Mouse (Mus musculus) G1E (cell line): ENCODE measurements around the gene Amotl2. TPM values are rescaled to one million over a fixed set of nuclear protein-coding genes. Genes with fewer than 3 reads are reported as not detected.

Source experiments
- ATAC-seq: 2 replicates; pipeline ENCODE4 v1.8.0; 2016; ENCODE audit warnings: mild to moderate bottlenecking; ENCODE audit not compliant: insufficient number of reproducible peaks, poor library complexity, low FRiP score, severe bottlenecking; ENCODE audit errors: extremely low read depth
- DNase-seq: peaks from one replicate; pipeline ENCODE4 v3.0.0; 2012; ENCODE audit warnings: low spot score
- H3K27me3 ChIP-seq: 2 replicates; pipeline ENCODE4 v1.6.1; 2012; ENCODE audit warnings: mild to moderate bottlenecking, low read length, inconsistent platforms; ENCODE audit not compliant: insufficient read depth
- H3K36me3 ChIP-seq: replicated peaks from 2 replicates; pipeline ENCODE3; 2012; ENCODE audit warnings: mild to moderate bottlenecking, inconsistent platforms
- H3K4me1 ChIP-seq: 2 replicates; pipeline ENCODE4 v1.6.1; 2012; ENCODE audit warnings: low read depth, low read length, inconsistent platforms, mixed read lengths; ENCODE audit not compliant: insufficient read depth
- H3K4me3 ChIP-seq: 2 replicates; pipeline ENCODE4 v1.5.1; 2012; ENCODE audit warnings: low read depth, mild to moderate bottlenecking, inconsistent platforms, low read length, moderate library complexity, mixed read lengths
- H3K9me3 ChIP-seq: replicated peaks from 2 replicates; pipeline ENCODE4 v1.6.1; 2012; ENCODE audit warnings: inconsistent platforms
- CTCF ChIP-seq: IDR thresholded peaks from 2 replicates; pipeline ENCODE4 v1.5.1; 2012; ENCODE audit warnings: low read depth, low read length, inconsistent platforms, mixed read lengths
- GATA1 ChIP-seq: IDR thresholded peaks from 2 replicates; pipeline ENCODE4 v1.6.1; 2012; ENCODE audit warnings: borderline replicate concordance, low read length, inconsistent platforms, mixed read lengths
- GATA2 ChIP-seq: IDR thresholded peaks from 2 replicates; pipeline ENCODE4 v1.6.1; 2012; ENCODE audit warnings: low read depth, low read length, inconsistent platforms, borderline replicate concordance
- POLR2AphosphoS5 ChIP-seq: IDR thresholded peaks from 2 replicates; pipeline ENCODE4 v1.6.1; 2012; ENCODE audit warnings: low read depth, low read length, inconsistent platforms; ENCODE audit not compliant: insufficient replicate concordance
- TAL1 ChIP-seq: conservative IDR thresholded peaks from 2 replicates; pipeline ENCODE4 v1.6.1; 2012; ENCODE audit warnings: low read depth, low read length, inconsistent platforms, mixed read lengths
- polyA plus RNA-seq: library from polyadenylated mRNA; stranded (reverse); fragments of >175 nt; gene quantifications from 2 replicates; pipeline ENCODE4 v1.2.3, GENCODE M21; 2012
- total RNA-seq, 2 experiments: library from RNA; stranded (forward) in 1 of 2; stranded (reverse) in 1 of 2; fragments of 200-1000 nt in 1 of 2; fragments of >200 nt in 1 of 2; fragmentation: Nextera tagmentation in 1 of 2; gene quantifications; 2 replicates each; pipeline ENCODE4 v1.2.3; 2014 to 2017

The Amotl2 gene
- total and polyA plus RNA-seq, 3 experiments = 1.4 TPM; not detected in 2

DNA sequence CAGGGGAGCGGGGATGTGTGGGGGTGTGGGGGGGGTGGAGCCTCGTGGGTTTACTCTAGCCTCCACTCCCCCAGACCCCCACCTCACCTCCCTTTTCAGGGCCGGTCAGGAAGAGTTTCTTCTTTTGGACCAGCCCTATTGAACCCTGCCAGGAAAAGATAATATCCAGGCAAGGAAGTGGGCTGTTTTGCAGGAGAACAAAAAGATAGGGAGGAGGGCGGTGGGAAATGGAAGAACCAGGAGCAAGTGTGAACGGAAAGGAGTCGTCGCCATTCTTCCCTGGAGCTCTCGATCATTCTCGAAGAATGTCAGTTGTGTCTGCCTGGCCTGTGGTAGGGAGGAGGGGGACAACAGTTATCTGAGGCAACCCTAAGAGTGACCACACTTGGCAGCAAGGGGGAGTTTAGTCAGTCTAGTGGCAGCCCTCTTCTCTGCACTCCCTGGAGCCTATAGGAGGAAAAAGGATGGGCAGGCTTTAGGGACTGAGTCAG lies 5.6 kb downstream of the Amotl2 start:
- no peak for DNase-seq
- Histone ChIP-seq H3K36me3 (no peaks in the 10 kb centered on the region), H3K4me1 (no peaks in the 10 kb centered on the region), H3K9me3 (peaks cover 8% of the 10 kb centered on the region), H3K4me3 (no peak overlapping the region), H3K27me3 (peaks cover 30% of the 10 kb centered on the region)
- TF ChIP-seq POLR2AphosphoS5 (no peak), TAL1 (no peak), GATA2 (no peak), CTCF (no peak), GATA1 (no peak)
- ATAC-seq = no peak

DNA sequence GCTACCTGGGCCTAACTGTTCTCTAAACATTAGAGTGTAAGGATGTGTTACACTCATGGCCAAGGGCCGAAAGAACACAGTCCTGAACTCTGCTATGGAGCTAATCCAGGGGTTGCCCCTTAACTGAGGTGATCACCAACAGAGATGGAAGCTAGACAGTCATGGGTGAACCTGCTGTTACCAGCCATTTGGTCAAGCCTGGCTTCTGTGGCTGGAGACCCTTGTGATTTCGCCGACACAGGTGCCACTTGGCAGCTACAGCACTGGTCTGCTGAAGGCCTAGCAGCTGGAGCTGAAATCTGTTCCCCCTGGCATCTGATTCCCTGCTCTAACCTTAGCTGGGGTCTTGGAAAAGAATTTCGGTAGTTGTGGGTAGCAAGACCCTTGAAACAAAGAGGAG lies 6.3 kb downstream of the Amotl2 start:
- Histone ChIP-seq H3K27me3 (peaks cover 23% of the 10 kb centered on the region), H3K36me3 (no peaks in the 10 kb centered on the region), H3K4me3 (no peak overlapping the region), H3K4me1 (no peaks in the 10 kb centered on the region), H3K9me3 (peaks cover 3% of the 10 kb centered on the region)
- no peak for TF ChIP-seq GATA2
- TF ChIP-seq GATA1 = no peak
- DNase-seq (no peak), ATAC-seq (no peak)

DNA sequence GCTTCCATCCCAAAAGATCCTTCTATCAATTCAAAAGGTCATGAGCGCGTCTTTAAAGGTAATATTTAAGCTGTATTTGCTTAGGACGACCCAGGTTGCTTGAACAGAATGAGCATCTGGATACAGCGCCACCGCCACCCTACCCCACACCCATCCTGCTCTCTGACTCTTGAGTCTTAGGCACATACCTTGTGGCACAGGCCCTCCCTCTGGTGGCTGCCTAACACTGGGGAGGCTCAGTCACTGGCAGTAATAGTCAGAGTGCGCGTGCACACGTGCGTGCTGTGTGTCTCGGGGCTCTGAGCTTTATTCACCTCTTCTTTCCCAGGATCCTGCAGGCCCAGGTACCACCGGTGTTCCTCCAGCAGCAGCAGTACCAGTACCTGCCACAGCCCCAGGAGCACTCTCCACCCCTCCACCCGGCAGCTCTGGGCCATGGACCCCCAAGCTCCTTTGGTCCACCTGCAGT lies 6.8 kb downstream of the Amotl2 start:
- peaks cover 18% of the 10 kb centered on the region for H3K27me3 ChIP-seq
- H3K36me3 ChIP-seq = no peaks in the 10 kb centered on the region
- TF ChIP-seq CTCF (no peak), POLR2AphosphoS5 (no peak), GATA2 (no peak), TAL1 (no peak), GATA1 (no peak)
- H3K4me3 ChIP-seq = no peak overlapping the region
- ATAC-seq = no peak
- DNase-seq = no peak
- H3K9me3 ChIP-seq = no peaks in the 10 kb centered on the region
- H3K4me1 ChIP-seq = no peaks in the 10 kb centered on the region

DNA sequence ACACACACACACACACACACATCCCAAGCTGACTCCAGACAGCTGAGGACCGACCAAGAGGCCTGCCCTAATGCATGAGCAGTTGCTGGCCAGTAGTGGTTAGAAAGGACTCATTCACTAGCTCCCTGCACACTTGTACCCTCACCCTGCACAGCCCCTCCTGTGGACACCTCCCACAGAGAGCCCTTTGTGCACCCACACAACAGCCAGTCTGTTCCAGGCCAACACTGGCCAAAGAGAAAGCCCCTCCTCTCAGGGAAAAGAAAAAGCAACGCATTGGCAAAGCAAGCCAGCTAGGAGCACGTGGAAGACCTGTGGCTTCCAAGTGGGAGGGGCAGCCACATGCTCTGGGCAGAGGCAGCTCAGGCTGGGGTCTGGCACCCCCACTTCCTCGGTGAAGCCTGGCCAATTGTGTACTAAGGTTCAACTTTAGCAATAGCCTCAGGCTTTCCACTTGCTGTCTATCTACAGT lies 7.6 kb downstream of the Amotl2 start:
- DNase-seq = no peak
- ATAC-seq = no peak
- Histone ChIP-seq H3K4me3 (no peak overlapping the region), H3K9me3 (no peaks in the 10 kb centered on the region), H3K27me3 (peaks cover 16% of the 10 kb centered on the region; the same call in 1 of the 2 replicates), H3K36me3 (no peaks in the 10 kb centered on the region), H3K4me1 (no peaks in the 10 kb centered on the region)
- TF ChIP-seq POLR2AphosphoS5 = no peak
- TF ChIP-seq GATA1 = no peak
- TF ChIP-seq GATA2 = no peak
- no peak for TF ChIP-seq CTCF
- TF ChIP-seq TAL1 = no peak

DNA sequence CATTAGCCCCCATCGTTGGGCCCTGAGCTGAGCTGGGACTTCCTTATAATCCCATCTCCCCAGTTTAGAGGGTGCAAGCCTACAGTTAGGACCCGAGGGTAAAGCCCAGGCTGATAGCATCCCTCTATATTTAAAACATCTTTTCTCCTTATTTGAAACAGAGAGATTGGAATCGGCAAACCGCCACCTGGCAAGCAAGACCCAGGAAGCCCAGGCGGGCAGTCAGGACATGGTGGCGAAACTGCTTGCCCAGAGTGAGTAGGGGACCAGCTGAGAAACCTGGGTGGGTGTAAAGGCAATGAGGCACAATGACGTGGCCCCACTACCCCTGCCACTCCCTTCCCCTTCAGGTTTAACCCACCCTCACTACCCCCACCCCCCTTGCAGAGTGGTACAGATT lies 8.5 kb downstream of the Amotl2 start:
- ATAC-seq (no peak), DNase-seq (no peak)
- TF ChIP-seq TAL1 = no peak
- no peak for TF ChIP-seq GATA1
- no peak for TF ChIP-seq GATA2
- TF ChIP-seq POLR2AphosphoS5 = no peak
- no peak for TF ChIP-seq CTCF
- H3K27me3 ChIP-seq = peaks cover 16% of the 10 kb centered on the region; the same call in 1 of the 2 replicates
- H3K4me1 ChIP-seq = no peaks in the 10 kb centered on the region
- H3K9me3 ChIP-seq = no peaks in the 10 kb centered on the region
- H3K36me3 ChIP-seq = no peaks in the 10 kb centered on the region
- no peak overlapping the region for H3K4me3 ChIP-seq

DNA sequence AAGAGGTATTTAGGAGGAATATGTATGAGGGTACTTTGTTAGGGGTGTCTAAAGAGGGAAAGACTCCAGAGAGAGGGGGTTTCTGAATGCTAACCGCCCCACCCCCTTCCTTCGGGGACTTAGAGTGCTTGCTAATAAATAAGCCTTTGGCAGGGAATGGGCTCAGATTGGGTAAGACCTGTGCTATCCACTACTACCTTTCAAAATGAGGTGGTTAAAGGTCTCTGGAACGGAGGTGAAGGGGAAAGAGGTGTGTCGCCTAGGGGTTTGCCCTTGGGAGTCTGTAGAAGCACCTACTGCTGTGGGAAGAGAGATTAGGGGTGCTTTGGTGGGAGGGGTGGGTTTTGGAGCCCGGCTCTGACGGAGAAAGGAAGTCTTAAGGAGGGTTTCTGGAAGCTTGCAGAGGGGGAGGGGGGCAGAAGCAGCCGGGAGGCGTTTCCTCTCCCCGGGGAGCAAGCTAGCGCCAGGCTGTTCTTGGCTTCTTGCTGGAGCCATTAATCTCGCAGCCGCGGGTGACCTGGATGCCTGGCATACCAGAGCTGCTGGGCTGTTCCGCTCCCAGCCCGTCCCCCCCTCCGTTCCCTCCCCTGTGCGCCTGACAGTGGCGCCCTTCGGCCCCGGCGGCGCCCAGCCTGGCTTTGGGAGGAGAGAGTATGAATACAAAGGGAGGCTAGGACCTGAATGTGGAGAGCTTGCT lies 9.6 kb downstream of the Amotl2 start:
- DNase-seq (no peak), ATAC-seq (no peak)
- H3K27me3 ChIP-seq = peaks cover 15% of the 10 kb centered on the region; the same call in 1 of the 2 replicates
- TF ChIP-seq GATA1 (no peak), GATA2 (no peak), POLR2AphosphoS5 (no peak), CTCF (no peak), TAL1 (no peak)
- no peaks in the 10 kb centered on the region for H3K4me1 ChIP-seq
- H3K9me3 ChIP-seq = no peaks in the 10 kb centered on the region
- no peak overlapping the region for H3K4me3 ChIP-seq
- H3K36me3 ChIP-seq = no peaks in the 10 kb centered on the region
